Mouse (Mus musculus): ENCODE data around the gene Nalcn. TPM values are rescaled to one million over a fixed set of nuclear protein-coding genes. Genes with fewer than 3 reads are reported as not detected.
A peak's percentile ranks its signal among the peaks of the same experiment; 100 is the strongest.
"Not testable (repeated sequence)": the region's sequence is repeated elsewhere in the genome, so short reads cannot be mapped to it uniquely, and the experiment has no call there.

Gene Nalcn
- polyA plus RNA-seq (2016; fragmentation: Nextera tagmentation; extraction: Ambion mirVana) = 0.09 TPM in 1 of 2 replicates, not detected in the other

DNA sequence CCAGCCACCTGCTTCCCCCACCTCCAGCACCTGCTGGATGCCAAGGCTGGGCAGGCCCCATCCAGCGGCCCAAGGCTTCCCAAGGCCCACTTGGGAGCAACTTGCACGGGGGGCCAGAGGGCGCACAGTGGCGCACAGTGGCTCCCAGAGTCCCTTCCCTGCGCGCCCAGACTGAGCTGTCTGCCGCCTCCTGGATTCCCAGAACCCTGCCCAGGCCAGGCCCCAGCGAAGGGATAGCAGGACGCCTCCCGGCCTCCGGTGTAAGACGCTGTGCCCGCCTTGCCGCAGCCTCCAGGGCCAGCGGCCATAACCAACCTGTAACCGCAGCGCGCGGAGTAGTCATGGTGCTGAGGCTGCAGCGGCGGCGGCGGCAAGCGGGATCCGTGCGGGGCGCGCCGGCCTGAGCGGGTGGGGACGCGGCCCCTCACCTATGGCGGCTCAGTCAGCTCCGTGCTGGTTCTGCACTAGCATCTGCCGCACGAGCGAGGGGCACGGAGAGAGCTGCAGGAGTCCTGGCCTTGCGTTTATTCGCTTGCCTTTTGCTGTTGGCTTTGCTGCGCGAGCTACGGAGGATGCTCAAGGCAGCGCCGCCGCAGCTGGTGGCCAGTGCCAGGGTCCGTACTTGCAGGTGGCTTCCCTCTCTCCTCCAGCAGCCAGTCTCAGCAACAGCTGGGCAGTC is at the start of gene Nalcn:
Gene Nalcn (minus strand): TSS at position 644 of the 679 bp plus-strand sequence.
- peak within 1 kb of the TSS; percentile 62 for H3K4me3 ChIP-seq
- peaks cover 3% of the 10 kb centered on the region; the same call in 1 of the 2 replicates for H3K4me1 ChIP-seq (replicated peaks)
- peaks cover 16% of the 10 kb centered on the region for H3K27me3 ChIP-seq (replicated peaks)
- no peak within 1 kb of the TSS for H3K27ac ChIP-seq (ENCODE audit: poor library complexity, severe bottlenecking)
- H3K4me2 ChIP-seq = peak within 1 kb of the TSS; percentile 94
- no peaks in the 10 kb centered on the region for H3K9me3 ChIP-seq (replicated peaks)
- no peaks in the 10 kb centered on the region for H3K36me3 ChIP-seq
- WGBS = 1% methylated on average over 47 of the region's 47 CpGs
- peak within 1 kb of the TSS; percentile 61 for H3K9ac ChIP-seq
- ATAC-seq (ENCODE audit: insufficient number of reproducible peaks, low FRiP score) = peak; percentile 45; the same call in 1 of the 2 replicates

DNA sequence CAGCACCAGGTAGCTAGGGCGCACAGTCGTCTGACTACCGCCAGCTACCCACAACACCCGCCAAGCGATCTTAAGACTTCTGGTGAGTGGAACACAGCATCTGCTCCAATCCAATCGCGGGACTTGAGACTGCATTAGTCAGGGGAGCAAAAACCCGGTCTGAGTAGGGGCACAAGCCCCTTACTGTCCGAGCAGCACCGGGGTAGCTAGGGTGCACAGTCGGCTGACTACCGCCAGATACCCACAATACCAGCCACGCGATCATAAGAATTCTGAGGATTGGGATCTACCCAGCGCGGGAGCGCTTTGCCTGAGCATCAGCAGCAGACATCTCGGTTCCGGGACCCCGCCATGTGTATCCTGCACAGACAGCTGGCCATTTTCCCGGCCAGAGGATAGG is 44.1 kb upstream of the Nalcn start:
- 62% methylated on average over 21 of the region's 21 CpGs for WGBS
- H3K9ac ChIP-seq; H3K4me1 ChIP-seq (replicated peaks); H3K4me3 ChIP-seq; H3K4me2 ChIP-seq; H3K36me3 ChIP-seq; H3K9me3 ChIP-seq (replicated peaks); ATAC-seq (ENCODE audit: insufficient number of reproducible peaks, low FRiP score); H3K27me3 ChIP-seq (replicated peaks); H3K27ac ChIP-seq (ENCODE audit: poor library complexity, severe bottlenecking): not testable (repeated sequence)

DNA sequence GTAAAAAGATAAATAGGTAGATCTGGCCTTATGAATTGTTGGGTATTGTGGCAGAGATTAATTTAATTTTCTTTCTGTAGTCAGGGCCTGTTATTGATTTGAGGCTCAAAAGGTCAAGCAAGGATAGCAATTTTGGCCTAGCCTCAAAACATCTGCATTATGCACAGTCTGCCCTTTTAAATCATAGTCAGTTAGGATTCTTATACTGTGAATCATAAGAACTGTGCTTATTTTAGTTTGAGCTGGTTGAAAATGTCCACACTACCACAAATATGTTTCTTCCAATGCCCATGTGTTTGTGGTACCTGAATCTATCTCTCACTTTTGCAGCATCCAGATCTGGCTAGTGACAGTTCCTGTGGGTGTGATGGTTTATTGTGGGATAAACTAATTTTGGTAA is 37.5 kb upstream of the Nalcn start:
- no peak for ATAC-seq (ENCODE audit: insufficient number of reproducible peaks, low FRiP score)
- Histone ChIP-seq H3K4me1 (replicated peaks) (peaks cover 9% of the 10 kb centered on the region), H3K9ac (no peak overlapping the region), H3K27me3 (replicated peaks) (no peaks in the 10 kb centered on the region), H3K4me3 (no peak overlapping the region), H3K36me3 (no peaks in the 10 kb centered on the region), H3K9me3 (replicated peaks) (no peaks in the 10 kb centered on the region), H3K4me2 (no peak overlapping the region), H3K27ac (ENCODE audit: poor library complexity, severe bottlenecking) (no peak overlapping the region)

DNA sequence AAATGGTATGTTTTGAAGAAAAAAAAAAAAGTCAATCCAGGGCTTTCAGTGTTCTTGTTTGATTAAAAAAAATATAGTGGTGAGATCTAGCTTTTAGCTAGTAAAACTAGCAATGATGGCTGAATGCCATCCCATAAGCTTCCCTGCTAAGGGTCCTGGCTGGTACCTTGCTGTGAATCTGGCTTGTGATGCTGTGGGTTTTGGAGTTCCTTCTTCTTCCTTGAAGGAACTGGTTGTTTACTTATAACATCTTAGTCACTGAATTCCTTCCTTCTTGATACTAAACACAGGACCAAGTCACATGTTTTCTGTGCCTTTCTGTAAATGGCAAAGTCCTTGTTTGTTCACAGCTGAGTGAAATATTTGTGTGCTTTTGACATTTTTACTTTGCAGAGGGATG is 36.3 kb upstream of the Nalcn start:
- Histone ChIP-seq H3K27ac (ENCODE audit: poor library complexity, severe bottlenecking) (no peak overlapping the region), H3K36me3 (no peaks in the 10 kb centered on the region), H3K9me3 (replicated peaks) (no peaks in the 10 kb centered on the region), H3K4me2 (no peak overlapping the region), H3K4me3 (no peak overlapping the region), H3K9ac (no peak overlapping the region), H3K27me3 (replicated peaks) (no peaks in the 10 kb centered on the region), H3K4me1 (replicated peaks) (peaks cover 9% of the 10 kb centered on the region)
- no peak for ATAC-seq (ENCODE audit: insufficient number of reproducible peaks, low FRiP score)

DNA sequence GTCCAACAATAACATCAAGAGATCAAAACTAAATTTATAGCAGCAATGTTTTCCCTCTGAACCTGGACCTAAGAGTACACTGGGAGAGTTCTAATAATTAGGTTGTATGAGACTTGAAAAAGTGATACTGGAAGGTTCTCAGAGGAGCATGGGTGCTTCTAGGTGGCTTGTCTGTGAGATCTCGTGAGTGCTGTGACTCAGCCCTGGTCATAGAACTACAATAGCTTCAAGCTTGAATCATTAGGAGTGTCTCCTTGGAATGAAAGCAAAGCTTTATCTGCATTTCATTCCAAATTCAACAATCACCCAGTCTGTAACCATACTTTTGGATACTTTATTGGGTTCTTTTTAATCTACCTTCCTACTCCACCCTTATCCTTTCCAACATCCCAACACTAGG is 35.4 kb upstream of the Nalcn start:
- Histone ChIP-seq H3K4me1 (replicated peaks) (peaks cover 9% of the 10 kb centered on the region), H3K4me2 (no peak overlapping the region), H3K9ac (no peak overlapping the region), H3K4me3 (no peak overlapping the region), H3K36me3 (no peaks in the 10 kb centered on the region), H3K27me3 (replicated peaks) (no peaks in the 10 kb centered on the region), H3K27ac (ENCODE audit: poor library complexity, severe bottlenecking) (no peak overlapping the region), H3K9me3 (replicated peaks) (no peaks in the 10 kb centered on the region)
- no peak for ATAC-seq (ENCODE audit: insufficient number of reproducible peaks, low FRiP score)
- 67% methylated on average over 1 of the region's 1 CpGs for WGBS

DNA sequence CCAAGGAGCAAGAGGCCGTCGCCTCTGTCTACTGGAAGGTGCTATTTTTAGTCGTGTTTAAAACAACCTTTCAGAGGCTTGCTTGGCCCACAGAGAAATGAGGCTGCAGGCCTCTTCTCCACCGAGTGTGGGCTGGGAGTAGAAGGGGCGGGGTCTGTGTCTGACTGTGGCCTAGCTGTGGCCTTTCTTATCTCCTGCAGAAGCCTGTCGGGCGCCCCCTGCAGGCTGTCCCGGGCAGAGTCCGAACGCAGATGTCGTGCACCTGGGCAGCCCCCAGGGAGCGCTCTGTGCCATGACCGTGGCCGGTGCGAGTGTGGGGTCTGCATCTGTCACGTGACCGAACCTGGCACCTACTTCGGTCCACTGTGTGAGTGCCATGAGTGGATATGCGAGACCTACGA is 34.1 kb upstream of the Nalcn start:
- Histone ChIP-seq H3K9ac (no peak overlapping the region), H3K4me2 (peak overlapping the region; percentile 32; the same call in 1 of the 2 replicates), H3K4me1 (replicated peaks) (peaks cover 9% of the 10 kb centered on the region), H3K36me3 (no peaks in the 10 kb centered on the region), H3K27ac (ENCODE audit: poor library complexity, severe bottlenecking) (peak overlapping the region; percentile 30; the same call in 1 of the 2 replicates), H3K4me3 (no peak overlapping the region), H3K27me3 (replicated peaks) (no peaks in the 10 kb centered on the region), H3K9me3 (replicated peaks) (no peaks in the 10 kb centered on the region)
- 14% methylated on average over 20 of the region's 20 CpGs for WGBS
- peak; percentile 77 for ATAC-seq (ENCODE audit: insufficient number of reproducible peaks, low FRiP score)

DNA sequence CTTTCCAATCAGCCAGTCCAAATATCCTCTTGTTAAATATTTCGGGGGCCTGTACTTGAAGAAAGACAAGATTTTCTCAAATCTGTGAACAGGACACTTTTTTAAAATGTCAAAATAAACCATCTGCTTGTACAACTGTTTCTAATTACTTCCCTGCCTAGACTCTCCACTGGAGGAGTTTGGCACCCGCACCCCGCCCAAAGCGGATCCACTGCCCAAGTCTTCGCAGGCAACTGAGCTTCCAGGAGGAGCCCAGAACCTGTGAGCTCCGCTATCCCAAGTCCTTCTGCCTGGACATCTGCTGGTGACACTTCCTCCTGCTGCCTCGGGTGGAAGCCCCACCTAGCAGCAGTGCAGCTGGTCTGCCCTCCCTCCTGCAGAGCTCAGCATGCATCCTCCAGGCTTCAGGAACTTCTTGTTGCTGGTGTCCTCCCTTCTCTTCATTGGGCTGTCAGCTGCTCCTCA is 33.0 kb upstream of the Nalcn start, which contains the start of gene Itgbl1:
Gene Itgbl1 (plus strand): TSS at position 51 of the 465 bp plus-strand sequence.
- WGBS = 34% methylated on average over 7 of the region's 7 CpGs
- H3K36me3 ChIP-seq = no peaks in the 10 kb centered on the region
- no peak within 1 kb of the TSS for H3K9ac ChIP-seq
- no peak within 1 kb of the TSS for H3K4me3 ChIP-seq
- peaks cover 9% of the 10 kb centered on the region for H3K4me1 ChIP-seq (replicated peaks)
- no peak for ATAC-seq (ENCODE audit: insufficient number of reproducible peaks, low FRiP score)
- H3K9me3 ChIP-seq (replicated peaks) = no peaks in the 10 kb centered on the region
- H3K4me2 ChIP-seq = peak within 1 kb of the TSS; percentile 37
- no peak within 1 kb of the TSS for H3K27ac ChIP-seq (ENCODE audit: poor library complexity, severe bottlenecking)
- H3K27me3 ChIP-seq (replicated peaks) = no peaks in the 10 kb centered on the region

DNA sequence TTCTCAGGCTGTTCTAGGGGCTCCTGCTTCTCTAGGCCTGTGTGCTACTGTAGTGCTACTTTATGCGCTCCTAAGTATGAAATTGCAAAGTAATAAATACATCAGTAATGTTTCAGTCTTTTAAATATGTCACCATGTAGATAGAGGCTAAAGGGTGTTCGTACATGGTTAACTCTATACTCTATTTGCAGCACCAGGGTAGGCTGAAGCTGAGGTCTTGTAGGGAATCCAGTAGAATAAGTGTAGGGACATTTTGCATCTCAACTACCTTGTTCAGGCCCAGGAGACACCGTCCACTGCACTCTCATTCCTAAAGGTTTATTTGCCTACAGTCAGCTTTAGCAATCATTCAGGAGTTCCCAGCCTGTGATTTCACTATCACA is 227 bp upstream of the Nalcn start:
- Histone ChIP-seq H3K9ac (no peak overlapping the region; the same call in 1 of the 2 replicates), H3K9me3 (replicated peaks) (no peaks in the 10 kb centered on the region), H3K4me1 (replicated peaks) (peaks cover 3% of the 10 kb centered on the region; the same call in 1 of the 2 replicates), H3K4me2 (peak overlapping the region; percentile 94), H3K27ac (ENCODE audit: poor library complexity, severe bottlenecking) (no peak overlapping the region), H3K27me3 (replicated peaks) (peaks cover 16% of the 10 kb centered on the region), H3K4me3 (peak overlapping the region; percentile 62), H3K36me3 (no peaks in the 10 kb centered on the region)
- no peak for ATAC-seq (ENCODE audit: insufficient number of reproducible peaks, low FRiP score)
- WGBS = 54% methylated on average over 3 of the region's 3 CpGs

DNA sequence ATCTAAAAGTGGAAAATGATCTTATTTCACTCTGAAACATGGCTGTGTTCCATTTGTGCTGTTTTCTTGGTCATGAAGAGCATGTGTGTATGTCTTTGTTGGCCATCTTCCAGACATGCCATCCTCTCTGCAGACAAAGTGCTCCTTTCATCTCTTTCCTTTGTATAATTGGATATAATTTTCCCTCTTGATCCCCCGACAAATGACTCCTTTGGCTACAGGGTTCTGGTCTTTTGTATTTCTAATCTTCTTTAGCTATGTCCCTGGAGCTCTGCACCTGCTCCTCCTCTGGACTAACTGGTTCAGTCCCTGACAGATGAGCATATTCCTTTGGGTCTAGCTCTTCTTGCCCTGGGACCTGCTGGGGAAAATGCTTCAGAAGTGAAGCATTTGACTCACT is 4.0 kb downstream of the Nalcn start:
- WGBS = 47% methylated on average over 1 of the region's 1 CpGs
- peaks cover 3% of the 10 kb centered on the region; the same call in 1 of the 2 replicates for H3K4me1 ChIP-seq (replicated peaks)
- no peak overlapping the region for H3K4me3 ChIP-seq
- no peak for ATAC-seq (ENCODE audit: insufficient number of reproducible peaks, low FRiP score)
- no peak overlapping the region for H3K27ac ChIP-seq (ENCODE audit: poor library complexity, severe bottlenecking)
- no peaks in the 10 kb centered on the region for H3K36me3 ChIP-seq
- no peak overlapping the region for H3K9ac ChIP-seq
- peaks cover 16% of the 10 kb centered on the region for H3K27me3 ChIP-seq (replicated peaks)
- H3K9me3 ChIP-seq (replicated peaks) = no peaks in the 10 kb centered on the region
- no peak overlapping the region for H3K4me2 ChIP-seq

DNA sequence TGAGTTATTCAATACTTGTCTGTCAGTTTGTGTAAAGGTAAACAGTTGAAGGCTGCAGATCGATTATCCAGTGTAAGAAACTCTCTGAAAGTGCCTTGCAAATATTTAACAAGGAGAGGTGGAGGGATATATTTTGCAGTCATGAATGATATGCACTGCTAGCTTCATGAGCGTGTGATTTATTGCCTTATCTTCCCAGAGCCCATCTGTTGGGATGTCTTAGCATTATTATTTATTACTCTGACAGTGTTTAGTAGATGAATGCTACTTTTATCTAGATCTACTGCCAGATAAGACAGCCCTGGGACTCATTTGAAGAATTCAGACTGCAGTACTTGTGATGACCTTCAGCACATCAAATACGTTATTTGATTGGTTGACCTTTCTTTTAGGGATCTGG is 31.7 kb downstream of the Nalcn start:
- Histone ChIP-seq H3K4me1 (replicated peaks) (no peaks in the 10 kb centered on the region), H3K4me2 (no peak overlapping the region), H3K36me3 (no peaks in the 10 kb centered on the region), H3K4me3 (no peak overlapping the region), H3K9ac (no peak overlapping the region), H3K27ac (ENCODE audit: poor library complexity, severe bottlenecking) (no peak overlapping the region), H3K9me3 (replicated peaks) (no peaks in the 10 kb centered on the region), H3K27me3 (replicated peaks) (no peaks in the 10 kb centered on the region)
- WGBS = 62% methylated on average over 3 of the region's 3 CpGs
- no peak for ATAC-seq (ENCODE audit: insufficient number of reproducible peaks, low FRiP score)

DNA sequence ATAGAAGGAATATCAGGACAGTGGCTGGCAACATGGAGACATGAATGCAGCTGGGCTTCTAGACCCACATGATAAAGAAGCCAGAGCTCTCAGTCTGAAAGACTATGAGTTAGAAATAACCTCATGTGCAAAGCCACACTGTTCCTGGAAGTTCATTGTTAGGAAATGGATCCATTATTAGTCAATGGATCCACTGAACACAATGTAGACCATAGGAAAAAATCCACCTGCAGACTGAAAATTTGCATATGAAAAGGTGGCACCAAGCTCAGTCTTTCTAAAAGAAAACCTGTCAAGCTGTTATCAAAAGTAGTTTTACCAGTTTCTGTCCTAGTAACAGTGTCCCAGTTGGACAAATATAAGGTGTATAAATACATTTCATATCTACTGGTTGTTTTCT is 39.5 kb downstream of the Nalcn start:
- Histone ChIP-seq H3K9me3 (replicated peaks) (no peaks in the 10 kb centered on the region), H3K27me3 (replicated peaks) (no peaks in the 10 kb centered on the region), H3K27ac (ENCODE audit: poor library complexity, severe bottlenecking) (no peak overlapping the region), H3K4me3 (no peak overlapping the region), H3K9ac (no peak overlapping the region), H3K4me2 (no peak overlapping the region), H3K36me3 (no peaks in the 10 kb centered on the region), H3K4me1 (replicated peaks) (no peaks in the 10 kb centered on the region)
- no peak for ATAC-seq (ENCODE audit: insufficient number of reproducible peaks, low FRiP score)

DNA sequence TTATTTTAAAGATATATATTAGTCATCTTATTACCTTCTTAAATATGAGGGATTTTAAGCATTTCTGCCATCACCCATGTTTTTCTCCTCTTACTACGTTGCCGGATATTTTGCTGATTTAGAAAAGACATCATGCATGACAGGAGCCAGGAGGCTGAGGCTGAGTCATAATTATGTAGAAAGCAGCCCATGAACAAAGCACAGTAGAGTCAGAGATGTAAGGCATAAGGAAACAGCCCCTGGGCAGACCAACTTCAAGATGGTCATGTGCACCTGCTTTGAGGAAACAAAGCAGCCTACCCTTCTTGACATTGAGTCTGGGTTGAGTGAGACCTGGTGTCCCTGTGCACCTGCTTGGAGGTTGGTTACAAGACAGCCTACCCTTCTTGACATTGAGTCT is 44.5 kb downstream of the Nalcn start:
- H3K9me3 ChIP-seq (replicated peaks) = no peaks in the 10 kb centered on the region
- no peak overlapping the region for H3K4me3 ChIP-seq
- H3K36me3 ChIP-seq = no peaks in the 10 kb centered on the region
- H3K4me1 ChIP-seq (replicated peaks) = no peaks in the 10 kb centered on the region
- H3K27me3 ChIP-seq (replicated peaks) = no peaks in the 10 kb centered on the region
- 91% methylated on average over 2 of the region's 2 CpGs for WGBS
- H3K27ac ChIP-seq (ENCODE audit: poor library complexity, severe bottlenecking) = no peak overlapping the region
- no peak overlapping the region for H3K4me2 ChIP-seq
- H3K9ac ChIP-seq = no peak overlapping the region
- no peak for ATAC-seq (ENCODE audit: insufficient number of reproducible peaks, low FRiP score)
